22 mouse cellular contexts compared by ENCODE assay signal in genomic region chr3:98494184-98494583, GRCm38 (mm10). TPM values are rescaled to one million over a fixed set of nuclear protein-coding genes. Genes with fewer than 3 reads are reported as not detected.
"Had no signal": no experiment of that assay in that cellular context is flagged by ENCODE, and none has a peak within 500 bp of the region (broad histone marks: within the 10 kb centered on the region; RNA-seq: fewer than 3 reads in every experiment).

No protein-coding gene starts in this region.

RNA-seq across cellular contexts. Expression of gene Hsd3b4, which starts 16.1 kb away (rescaled TPM):
- polyA plus RNA-seq: heart, adult 2 months; heart, embryonic 11.5 days; heart, embryonic 12.5 days; heart, embryonic 13.5 days; heart, embryonic 14.5 days; heart, embryonic 15.5 days; heart, embryonic 16.5 days; heart, postnatal 0 days; hindbrain, embryonic 10.5 days; hindbrain, embryonic 11.5 days; hindbrain, embryonic 12.5 days; hindbrain, embryonic 13.5 days; hindbrain, embryonic 14.5 days; hindbrain, embryonic 15.5 days; hindbrain, embryonic 16.5 days; hindbrain, postnatal 0 days; inflammation-experienced regulatory T-cells, adult 6 months; intestine, embryonic 14.5 days; intestine, embryonic 15.5 days; intestine, embryonic 16.5 days; intestine, postnatal 0 days; large intestine, adult 2 months had no signal

RNA-seq across cellular contexts. Expression of gene Gm4450, which starts 37.3 kb away (rescaled TPM):
- polyA plus RNA-seq: heart, adult 2 months; heart, embryonic 11.5 days; heart, embryonic 12.5 days; heart, embryonic 13.5 days; heart, embryonic 14.5 days; heart, embryonic 15.5 days; heart, embryonic 16.5 days; heart, postnatal 0 days; hindbrain, embryonic 10.5 days; hindbrain, embryonic 11.5 days; hindbrain, embryonic 12.5 days; hindbrain, embryonic 15.5 days; hindbrain, postnatal 0 days; inflammation-experienced regulatory T-cells, adult 6 months; intestine, embryonic 14.5 days; intestine, embryonic 15.5 days; intestine, embryonic 16.5 days; intestine, postnatal 0 days; large intestine, adult 2 months had no signal
